Mouse (Mus musculus) lung, adult 2 months (tissue): ENCODE results near the gene Pcdh7.

Experiments
- CTCF ChIP-seq: fragments of 200-500 bp; IDR thresholded peaks from 2 replicates; pipeline ENCODE4 v1.5.1; 2011; ENCODE audit warnings: mild to moderate bottlenecking, low read length, control low read depth; ENCODE audit not compliant: insufficient read depth
- POLR2A ChIP-seq: fragments of 200-500 bp; IDR thresholded peaks from 2 replicates; pipeline ENCODE4 v1.6.1; 2011; ENCODE audit warnings: low read depth, mild to moderate bottlenecking, control low read depth, low read length, borderline replicate concordance; ENCODE audit errors: extremely low read depth

GRCm38 (mm10) chr5:57720206-57720880, 2.6 kb downstream of the Pcdh7 start:
- TF ChIP-seq CTCF (no peak), POLR2A (no peak)
